8 mouse cellular contexts compared by ENCODE assay signal in genomic region chr10:117628363-117629168, GRCm38 (mm10). TPM values are rescaled to one million over a fixed set of nuclear protein-coding genes. Genes with fewer than 3 reads are reported as not detected.
DNase-seq lines count a peak whose midpoint lies in the region; ATAC-seq and TF ChIP-seq lines count a peak whose summit lies in the region.

No protein-coding gene starts in this region.

- ATAC-seq in CD4-positive, CD25-positive, alpha-beta regulatory T cell, adult 4 months, result no peak
- ATAC-seq in lung, postnatal 0 days, result no peak
- no peak for ATAC-seq in limb, embryonic 11.5 days (ENCODE audit: insufficient number of reproducible peaks, low FRiP score, low TSS enrichment, low read depth)
- ATAC-seq in stomach, embryonic 14.5 days (ENCODE audit: insufficient number of reproducible peaks, insufficient read depth, low FRiP score, low read depth), result no peak; the same call in 1 of the 2 replicates
- no peak for ATAC-seq in erythroid progenitor cell, adult 5-6 weeks (replicated peaks; ENCODE audit: low FRiP score, poor library complexity, severe bottlenecking)

- DNase-seq in CD4-positive, CD25-positive, alpha-beta regulatory T cell, adult 2 months (ENCODE audit: low read depth, low spot score), result peak; percentile 40
- DNase-seq in lung, postnatal 0 days (ENCODE audit: low spot score), result no peak
- DNase-seq in lung, postnatal 36 days, result no peak
- no peak for DNase-seq in limb, embryonic 11.5 days (ENCODE audit: low spot score)
- no peak for DNase-seq in gastrocnemius, postnatal 25 days

- no peaks in the 10 kb centered on the region for H3K36me3 ChIP-seq in lung, postnatal 0 days (ENCODE audit: insufficient read depth, low read length)
- H3K36me3 ChIP-seq in limb, embryonic 11.5 days (ENCODE audit: control insufficient read depth, insufficient read depth, low read length), result no peaks in the 10 kb centered on the region
- H3K36me3 ChIP-seq in stomach, embryonic 14.5 days (ENCODE audit: control insufficient read depth, insufficient read depth, low read length), result no peaks in the 10 kb centered on the region

- peaks cover 12% of the 10 kb centered on the region; the same call in 1 of the 2 replicates for H3K4me1 ChIP-seq in lung, postnatal 0 days (ENCODE audit: insufficient read depth, low read depth, low read length)
- H3K4me1 ChIP-seq in limb, embryonic 11.5 days (ENCODE audit: control insufficient read depth, insufficient read depth, low read length), result peaks cover 12% of the 10 kb centered on the region; the same call in 1 of the 2 replicates
- peaks cover 3% of the 10 kb centered on the region; the same call in 1 of the 2 replicates for H3K4me1 ChIP-seq in stomach, embryonic 14.5 days (ENCODE audit: control insufficient read depth, insufficient read depth, low read length)

- H3K4me3 ChIP-seq in lung, postnatal 0 days (ENCODE audit: low read depth, low read length), result peak overlapping the region; percentile 62
- peak overlapping the region; percentile 67 for H3K4me3 ChIP-seq in limb, embryonic 11.5 days (ENCODE audit: low read depth, low read length)
- H3K4me3 ChIP-seq in stomach, embryonic 14.5 days (ENCODE audit: low read depth, low read length), result peak overlapping the region; percentile 58

- no peak for TF ChIP-seq EP300 in lung, postnatal 0 days (IDR thresholded peaks at IDR 0.05)

- WGBS in lung, postnatal 0 days, result under 1% methylated on average over 25 of the region's 25 CpGs
- WGBS in limb, embryonic 11.5 days, result 2% methylated on average over 25 of the region's 25 CpGs
- 4% methylated on average over 25 of the region's 25 CpGs for WGBS in stomach, embryonic 14.5 days

- no peaks in the 10 kb centered on the region for H3K9me3 ChIP-seq in lung, postnatal 0 days (ENCODE audit: low read length)
- H3K9me3 ChIP-seq in limb, embryonic 11.5 days (ENCODE audit: control insufficient read depth, low read length), result no peaks in the 10 kb centered on the region
- no peaks in the 10 kb centered on the region for H3K9me3 ChIP-seq in stomach, embryonic 14.5 days (ENCODE audit: control insufficient read depth, low read depth, low read length)

- 0 out of 2 replicates have a peak overlapping the region, but pooled peaks have one; percentile 43 for H3K27ac ChIP-seq in lung, postnatal 0 days (ENCODE audit: low read length)
- H3K27ac ChIP-seq in limb, embryonic 11.5 days (replicated peaks; ENCODE audit: low read depth, low read length), result no peak overlapping the region
- no peak overlapping the region for H3K27ac ChIP-seq in stomach, embryonic 14.5 days (ENCODE audit: low read length)

- H3K9ac ChIP-seq in lung, postnatal 0 days (replicated peaks; ENCODE audit: low read depth), result no peak overlapping the region; the same call in 1 of the 2 replicates
- peak overlapping the region; percentile 63 for H3K9ac ChIP-seq in limb, embryonic 11.5 days (ENCODE audit: low read length)
- H3K9ac ChIP-seq in stomach, embryonic 14.5 days (replicated peaks; ENCODE audit: low read depth, low read length), result 0 out of 2 replicates have a peak overlapping the region, but pooled peaks have one; percentile 28

- H3K4me2 ChIP-seq in lung, postnatal 0 days (replicated peaks; ENCODE audit: low read depth, low read length), result peak overlapping the region; percentile 91
- H3K4me2 ChIP-seq in limb, embryonic 11.5 days (ENCODE audit: low read depth, severe bottlenecking), result peak overlapping the region; percentile 91
- peak overlapping the region; percentile 91 for H3K4me2 ChIP-seq in stomach, embryonic 14.5 days (replicated peaks; ENCODE audit: low read depth, low read length)

- H3K27me3 ChIP-seq in lung, postnatal 0 days (replicated peaks; ENCODE audit: insufficient read depth, low read length), result no peaks in the 10 kb centered on the region
- H3K27me3 ChIP-seq in limb, embryonic 11.5 days (ENCODE audit: control insufficient read depth, insufficient read depth, low read length), result peaks cover 5% of the 10 kb centered on the region; the same call in 1 of the 2 replicates
- H3K27me3 ChIP-seq in stomach, embryonic 14.5 days (ENCODE audit: control insufficient read depth, insufficient read depth, low read length), result peaks cover 3% of the 10 kb centered on the region; the same call in 1 of the 2 replicates

- no peak for TF ChIP-seq CTCF in lung, postnatal 0 days (IDR thresholded peaks at IDR 0.05)

RNA-seq across cellular contexts. Expression of gene Cpm, which starts 0.7 kb away (rescaled TPM):
- 10 to 100 TPM; 26.0 to 26.2 TPM for polyA plus RNA-seq in CD4-positive, CD25-positive, alpha-beta regulatory T cell, adult 4 months (2017; shearing (Covaris generic))
- polyA plus RNA-seq in lung, postnatal 0 days (2015; fragmentation: Nextera tagmentation; extraction: Ambion mirVana), result 215 and 250 TPM in 2 replicates
- polyA plus RNA-seq in limb, embryonic 11.5 days (2014; fragmentation: Nextera tagmentation; extraction: Ambion mirVana), result 38.3 and 45.1 TPM in 2 replicates
- 89.1 and 95.8 TPM in 2 replicates for polyA plus RNA-seq in stomach, embryonic 14.5 days (2014; fragmentation: Nextera tagmentation; extraction: Ambion mirVana)
- total RNA-seq in erythroid progenitor cell, adult 5-6 weeks (2015; ENCODE audit: low replicate concordance), result 3.2 and 5.4 TPM in 2 replicates
- 1.9 and 9.6 TPM in 2 replicates for total RNA-seq in erythroid progenitor cell, adult 5-6 weeks (2017; ENCODE audit: low replicate concordance)
- 1 to 10 TPM; 2.3 to 2.4 TPM for total RNA-seq in gastrocnemius, postnatal 25 days (2021)
